Mouse (Mus musculus): ENCODE data around the gene Tph1. TPM values are rescaled to one million over a fixed set of nuclear protein-coding genes. Genes with fewer than 3 reads are reported as not detected.

The Tph1 gene
- total RNA-seq, 1 experiment from 2014 or later: not detected

- no peak for DNase-seq
These were observed 71.2 kb downstream of the Tph1 start for GRCm38 (mm10) chr7:46601097-46601496.

- no peak for DNase-seq
These were observed 75.3 kb downstream of the Tph1 start for GRCm38 (mm10) chr7:46597006-46597405.

Other genes with a start within 250 kb of the Tph1 start
- gene Sergef, start 32.7 kb downstream of the Tph1 start, total RNA-seq (2021): 19.8 and 29.4 TPM in 2 replicates
- gene Saal1, start 38.1 kb upstream of the Tph1 start, total RNA-seq (2021): 8.4 and 9.8 TPM in 2 replicates
- 0.52 TPM in 1 of 2 replicates, not detected in the other for gene Saa3, start 43.2 kb upstream of the Tph1 start, total RNA-seq (2021)
- 1.00 TPM in 1 of 2 replicates, not detected in the other for gene Saa4, start 60.1 kb upstream of the Tph1 start, total RNA-seq (2021)
- not detected in 2 replicates for gene Saa1, start 70.4 kb upstream of the Tph1 start, total RNA-seq (2021)
- gene Saa2, start 79.3 kb upstream of the Tph1 start, total RNA-seq (2021): not detected in 2 replicates
- 27.6 and 34.3 TPM in 2 replicates for gene Hps5, start 123.5 kb upstream of the Tph1 start, total RNA-seq (2021)
- 33.3 and 40.1 TPM in 2 replicates for gene Gtf2h1, start 123.6 kb upstream of the Tph1 start, total RNA-seq (2021)
- 283 and 320 TPM in 2 replicates for gene Ldha, start 168.9 kb upstream of the Tph1 start, total RNA-seq (2021)
- not detected in 2 replicates for gene Ldhc, start 188.7 kb upstream of the Tph1 start, total RNA-seq (2021)
- gene Tsg101, start 247.4 kb upstream of the Tph1 start, total RNA-seq (2021): 88.4 and 93.9 TPM in 2 replicates